9 mouse cellular contexts compared by ENCODE assay signal in genomic region chr7:98523813-98524361, GRCm38 (mm10). TPM values are rescaled to one million over a fixed set of nuclear protein-coding genes. Genes with fewer than 3 reads are reported as not detected.
DNase-seq lines count a peak whose midpoint lies in the region; ATAC-seq lines count a peak whose summit lies in the region.
"Had no signal": no experiment of that assay in that cellular context is flagged by ENCODE, and none has a peak within 500 bp of the region (broad histone marks: within the 10 kb centered on the region; RNA-seq: fewer than 3 reads in every experiment).

No protein-coding gene starts in this region.

- intact Hi-C loops in heart, postnatal 36 days (cut with DNase I), result no loop called here

- no peaks in the 10 kb centered on the region for H3K36me3 ChIP-seq in forebrain, embryonic 10.5 days (replicated peaks)
- no peaks in the 10 kb centered on the region for H3K36me3 ChIP-seq in forebrain, embryonic 11.5 days (ENCODE audit: control insufficient read depth, insufficient read depth, low read length)
- H3K36me3 ChIP-seq in embryonic facial prominence, embryonic 13.5 days, result no peaks in the 10 kb centered on the region
- H3K36me3 ChIP-seq in neural tube, embryonic 13.5 days, result no peaks in the 10 kb centered on the region
- H3K36me3 ChIP-seq: neural tube, embryonic 12.5 days had no signal

- DNase-seq in forebrain, embryonic 10.5 days (ENCODE audit: extremely low spot score, low spot score), result no peak
- DNase-seq in forebrain, embryonic 11.5 days (ENCODE audit: low spot score), result no peak
- peak; percentile 50 to 53 for DNase-seq in B cell, adult 2 months
- peak; percentile 64 to 67 for DNase-seq in heart, postnatal 36 days
- peak; percentile 61 to 79 for DNase-seq in kidney, postnatal 36 days

- ATAC-seq in forebrain, embryonic 11.5 days (replicated peaks; ENCODE audit: low FRiP score), result no peak
- ATAC-seq in embryonic facial prominence, embryonic 13.5 days (ENCODE audit: insufficient number of reproducible peaks, insufficient read depth, low FRiP score, low TSS enrichment, low read depth), result peak; percentile 48; the same call in 1 of the 2 replicates
- peak; percentile 60 for ATAC-seq in neural tube, embryonic 13.5 days (ENCODE audit: low read depth)
- ATAC-seq in erythroblast, adult 5-6 weeks (replicated peaks; ENCODE audit: low FRiP score, poor library complexity, severe bottlenecking), result no peak

- H3K27me3 ChIP-seq in forebrain, embryonic 10.5 days (ENCODE audit: poor library complexity, severe bottlenecking), result no peaks in the 10 kb centered on the region
- H3K27me3 ChIP-seq in forebrain, embryonic 11.5 days (ENCODE audit: control insufficient read depth, insufficient read depth, low read length), result no peaks in the 10 kb centered on the region
- no peaks in the 10 kb centered on the region for H3K27me3 ChIP-seq in embryonic facial prominence, embryonic 13.5 days
- no peaks in the 10 kb centered on the region for H3K27me3 ChIP-seq in neural tube, embryonic 13.5 days
- H3K27me3 ChIP-seq: neural tube, embryonic 12.5 days had no signal

- H3K4me3 ChIP-seq in forebrain, embryonic 10.5 days, result no peak overlapping the region
- H3K4me3 ChIP-seq in forebrain, embryonic 11.5 days (ENCODE audit: low read depth, low read length), result no peak overlapping the region
- H3K4me3 ChIP-seq in embryonic facial prominence, embryonic 13.5 days, result no peak overlapping the region
- no peak overlapping the region for H3K4me3 ChIP-seq in neural tube, embryonic 13.5 days
- H3K4me3 ChIP-seq: neural tube, embryonic 12.5 days had no signal

- H3K4me2 ChIP-seq in forebrain, embryonic 11.5 days (ENCODE audit: low read depth, low read length, severe bottlenecking), result no peak overlapping the region
- peak overlapping the region; percentile 30 for H3K4me2 ChIP-seq in embryonic facial prominence, embryonic 13.5 days
- peak overlapping the region; percentile 20; the same call in 1 of the 2 replicates for H3K4me2 ChIP-seq in neural tube, embryonic 13.5 days
- H3K4me2 ChIP-seq: neural tube, embryonic 12.5 days had no signal

- H3K9me3 ChIP-seq in forebrain, embryonic 10.5 days, result no peaks in the 10 kb centered on the region
- H3K9me3 ChIP-seq in forebrain, embryonic 11.5 days (ENCODE audit: control insufficient read depth, low read length), result no peaks in the 10 kb centered on the region
- no peaks in the 10 kb centered on the region for H3K9me3 ChIP-seq in embryonic facial prominence, embryonic 13.5 days
- H3K9me3 ChIP-seq in neural tube, embryonic 13.5 days, result no peaks in the 10 kb centered on the region
- H3K9me3 ChIP-seq: neural tube, embryonic 12.5 days had no signal

- no peak overlapping the region for H3K9ac ChIP-seq in forebrain, embryonic 11.5 days (ENCODE audit: low read length)
- H3K9ac ChIP-seq in embryonic facial prominence, embryonic 13.5 days, result no peak overlapping the region
- no peak overlapping the region for H3K9ac ChIP-seq in neural tube, embryonic 13.5 days
- H3K9ac ChIP-seq: neural tube, embryonic 12.5 days had no signal

- peaks cover 17% of the 10 kb centered on the region for H3K4me1 ChIP-seq in forebrain, embryonic 10.5 days
- no peaks in the 10 kb centered on the region for H3K4me1 ChIP-seq in forebrain, embryonic 11.5 days (replicated peaks; ENCODE audit: control insufficient read depth, insufficient read depth, low read length)
- peaks cover 32% of the 10 kb centered on the region for H3K4me1 ChIP-seq in embryonic facial prominence, embryonic 13.5 days
- peaks cover 30% of the 10 kb centered on the region for H3K4me1 ChIP-seq in neural tube, embryonic 13.5 days (replicated peaks)

- H3K27ac ChIP-seq in forebrain, embryonic 10.5 days, result 0 out of 2 replicates have a peak overlapping the region, but pooled peaks have one; percentile 5
- no peak overlapping the region for H3K27ac ChIP-seq in forebrain, embryonic 11.5 days (ENCODE audit: low read depth, low read length)
- peak overlapping the region; percentile 81 for H3K27ac ChIP-seq in embryonic facial prominence, embryonic 13.5 days
- peak overlapping the region; percentile 63 for H3K27ac ChIP-seq in neural tube, embryonic 13.5 days (replicated peaks)
- H3K27ac ChIP-seq: neural tube, embryonic 12.5 days had no signal

- 15% methylated on average over 7 of the region's 7 CpGs for WGBS in forebrain, embryonic 10.5 days
- 19% methylated on average over 7 of the region's 7 CpGs for WGBS in forebrain, embryonic 11.5 days
- WGBS in embryonic facial prominence, embryonic 13.5 days, result 5% methylated on average over 7 of the region's 7 CpGs
- 4% methylated on average over 7 of the region's 7 CpGs for WGBS in neural tube, embryonic 13.5 days

RNA-seq across cellular contexts. Expression of gene Lrrc32, which starts 34.8 kb away (rescaled TPM):
- polyA plus RNA-seq in forebrain, embryonic 10.5 days (2016; fragmentation: Nextera tagmentation; extraction: Ambion mirVana), result 4.7 and 4.8 TPM in 2 replicates
- 4.4 and 5.2 TPM in 2 replicates for polyA plus RNA-seq in forebrain, embryonic 11.5 days (2014; fragmentation: Nextera tagmentation; extraction: Ambion mirVana)
- 3.9 and 4.0 TPM in 2 replicates for polyA plus RNA-seq in embryonic facial prominence, embryonic 13.5 days (2015; fragmentation: Nextera tagmentation; extraction: Ambion mirVana)
- 10 to 100 TPM; 14.6 to 15.8 TPM for total RNA-seq in heart, postnatal 36 days (2021)
- 4.6 and 4.9 TPM in 2 replicates for polyA plus RNA-seq in neural tube, embryonic 13.5 days (2015; fragmentation: Nextera tagmentation; extraction: Ambion mirVana)
- total RNA-seq in erythroblast, adult 5-6 weeks (2015; ENCODE audit: low replicate concordance), result not detected in 2 replicates
- total RNA-seq in erythroblast, adult 5-6 weeks (2017; ENCODE audit: low replicate concordance), result not detected in 2 replicates

Comparison
In these comparisons a context has a peak if more than half of its experiments do, and no peak if none do; other contexts are left out.
1. DNase-seq: peak in B cell, adult 2 months (2 of 2), heart, postnatal 36 days (2 of 2) and kidney, postnatal 36 days (2 of 2); none in forebrain, embryonic 10.5 days (single experiment) and forebrain, embryonic 11.5 days (single experiment).
2. ATAC-seq: peak in embryonic facial prominence, embryonic 13.5 days (single experiment) and neural tube, embryonic 13.5 days (single experiment); none in forebrain, embryonic 11.5 days (single experiment) and erythroblast, adult 5-6 weeks (single experiment).